Mouse (Mus musculus): ENCODE measurements around the gene Clic6.

The Clic6 gene

GRCm38 (mm10) chr16:92587836-92588235 is 102.3 kb downstream of the Clic6 start:
- no peak for DNase-seq (ENCODE audit: extremely low read depth, insufficient read length, low spot score)

All from 3134 (cell line).